ENCODE assay signal across 19 mouse cellular contexts in genomic region chr17:81698789-81699188, GRCm38 (mm10). TPM values are rescaled to one million over a fixed set of nuclear protein-coding genes. Genes with fewer than 3 reads are reported as not detected.
DNase-seq lines count a peak whose midpoint lies in the region; ATAC-seq and TF ChIP-seq lines count a peak whose summit lies in the region.
"Had no signal": no experiment of that assay in that cellular context is flagged by ENCODE, and none has a peak within 500 bp of the region (broad histone marks: within the 10 kb centered on the region; RNA-seq: fewer than 3 reads in every experiment).

No protein-coding gene starts in this region.

- 54% methylated on average over 10 of the region's 10 CpGs for WGBS in hindbrain, embryonic 12.5 days
- 54% methylated on average over 10 of the region's 10 CpGs for WGBS in hindbrain, embryonic 11.5 days
- 30% methylated on average over 10 of the region's 10 CpGs for WGBS in lung, embryonic 14.5 days

- no peak for TF ChIP-seq CTCF in lung, embryonic 14.5 days (IDR thresholded peaks at IDR 0.05; ENCODE audit: low read depth)
- no peak for TF ChIP-seq CTCF in E14TG2a.4 (conservative IDR thresholded peaks at IDR 0.05; ENCODE audit: low read length)

- no peak overlapping the region for H3K27ac ChIP-seq in hindbrain, embryonic 12.5 days
- H3K27ac ChIP-seq in hindbrain, embryonic 11.5 days (ENCODE audit: low read depth, low read length) = no peak overlapping the region
- no peak overlapping the region for H3K27ac ChIP-seq in lung, embryonic 14.5 days (ENCODE audit: low read depth)
- H3K27ac ChIP-seq: heart, embryonic 10.5 days; limb, embryonic 10.5 days; liver, embryonic 12.5 days; macrophage; midbrain, embryonic 13.5 days had no signal

- H3K4me3 ChIP-seq in hindbrain, embryonic 12.5 days = no peak overlapping the region
- no peak overlapping the region for H3K4me3 ChIP-seq in hindbrain, embryonic 11.5 days (ENCODE audit: low read depth, low read length)
- H3K4me3 ChIP-seq in lung, embryonic 14.5 days (ENCODE audit: low read depth, low read length) = no peak overlapping the region
- peak overlapping the region; percentile 46 for H3K4me3 ChIP-seq in E14TG2a.4 (replicated peaks; ENCODE audit: low read length)
- H3K4me3 ChIP-seq: heart, embryonic 10.5 days; limb, embryonic 10.5 days; liver, embryonic 12.5 days; midbrain, embryonic 13.5 days; myocyte had no signal

- H3K9me3 ChIP-seq in hindbrain, embryonic 12.5 days (replicated peaks) = no peaks in the 10 kb centered on the region
- H3K9me3 ChIP-seq in hindbrain, embryonic 11.5 days (ENCODE audit: control insufficient read depth, low read length) = no peaks in the 10 kb centered on the region
- H3K9me3 ChIP-seq in lung, embryonic 14.5 days (ENCODE audit: low read depth, low read length) = no peaks in the 10 kb centered on the region
- no peaks in the 10 kb centered on the region for H3K9me3 ChIP-seq in E14TG2a.4 (ENCODE audit: low read length)
- H3K9me3 ChIP-seq: heart, embryonic 10.5 days; limb, embryonic 10.5 days; liver, embryonic 12.5 days; midbrain, embryonic 13.5 days had no signal

- no peak overlapping the region for H3K4me2 ChIP-seq in hindbrain, embryonic 12.5 days (replicated peaks)
- H3K4me2 ChIP-seq in hindbrain, embryonic 11.5 days (replicated peaks; ENCODE audit: low read depth, low read length) = no peak overlapping the region
- H3K4me2 ChIP-seq in lung, embryonic 14.5 days = peak overlapping the region; percentile 24
- H3K4me2 ChIP-seq: liver, embryonic 12.5 days; midbrain, embryonic 13.5 days had no signal

- no peaks in the 10 kb centered on the region for H3K27me3 ChIP-seq in hindbrain, embryonic 12.5 days
- no peaks in the 10 kb centered on the region for H3K27me3 ChIP-seq in hindbrain, embryonic 11.5 days (ENCODE audit: control insufficient read depth, insufficient read depth, low read length)
- H3K27me3 ChIP-seq in lung, embryonic 14.5 days (ENCODE audit: insufficient read depth, low read length) = no peaks in the 10 kb centered on the region
- no peaks in the 10 kb centered on the region for H3K27me3 ChIP-seq in E14TG2a.4 (ENCODE audit: insufficient read depth, low read length)
- H3K27me3 ChIP-seq: liver, embryonic 12.5 days; midbrain, embryonic 13.5 days had no signal

- peak; percentile 46; the same call in 1 of the 2 replicates for ATAC-seq in hindbrain, embryonic 12.5 days (ENCODE audit: low FRiP score)
- no peak for ATAC-seq in hindbrain, embryonic 11.5 days (ENCODE audit: low FRiP score)
- peak; percentile 81; the same call in 1 of the 2 replicates for ATAC-seq in lung, embryonic 14.5 days (ENCODE audit: insufficient read depth)
- ATAC-seq: inflammation-experienced regulatory T-cells, adult 6 months; liver, embryonic 12.5 days; midbrain, embryonic 13.5 days had no signal

- no peaks in the 10 kb centered on the region for H3K36me3 ChIP-seq in hindbrain, embryonic 12.5 days
- H3K36me3 ChIP-seq in hindbrain, embryonic 11.5 days (ENCODE audit: control insufficient read depth, insufficient read depth, low read length) = no peaks in the 10 kb centered on the region
- H3K36me3 ChIP-seq in lung, embryonic 14.5 days (ENCODE audit: insufficient read depth) = no peaks in the 10 kb centered on the region
- H3K36me3 ChIP-seq in E14TG2a.4 (ENCODE audit: insufficient read depth, low read length) = no peaks in the 10 kb centered on the region
- H3K36me3 ChIP-seq: limb, embryonic 10.5 days; liver, embryonic 12.5 days; midbrain, embryonic 13.5 days had no signal

- H3K4me1 ChIP-seq in hindbrain, embryonic 12.5 days = 0 out of 2 replicates have a peak, but pooled peaks cover 3% of the 10 kb centered on the region
- no peaks in the 10 kb centered on the region for H3K4me1 ChIP-seq in hindbrain, embryonic 11.5 days (replicated peaks; ENCODE audit: control insufficient read depth, insufficient read depth, low read length)
- no peaks in the 10 kb centered on the region for H3K4me1 ChIP-seq in lung, embryonic 14.5 days (ENCODE audit: insufficient read depth)
- H3K4me1 ChIP-seq in E14TG2a.4 (replicated peaks; ENCODE audit: low read depth, low read length) = peaks cover 11% of the 10 kb centered on the region; the same call in 1 of the 2 replicates
- H3K4me1 ChIP-seq: heart, embryonic 10.5 days; liver, embryonic 12.5 days; midbrain, embryonic 13.5 days had no signal

- DNase-seq in cerebellum, adult 9-11 months = peak; percentile 2
- no peak for DNase-seq in cerebellum, postnatal 4 days (ENCODE audit: low spot score in 2 of 2)
- DNase-seq in hindbrain, embryonic 11.5 days (ENCODE audit: low spot score) = no peak
- DNase-seq in lung, embryonic 14.5 days = peak; percentile 75
- DNase-seq in lung, adult 18-20 months = no peak
- no peak for DNase-seq in urinary bladder, postnatal 14 days (ENCODE audit: low spot score)
- DNase-seq: cerebellum, postnatal 14 days; gastrocnemius, postnatal 10 days; right cerebral cortex, postnatal 25 days; thymus, adult 2 months had no signal

- H3K9ac ChIP-seq in hindbrain, embryonic 12.5 days = no peak overlapping the region
- H3K9ac ChIP-seq in hindbrain, embryonic 11.5 days (ENCODE audit: low read depth, low read length) = no peak overlapping the region
- no peak overlapping the region for H3K9ac ChIP-seq in lung, embryonic 14.5 days
- H3K9ac ChIP-seq: liver, embryonic 12.5 days; midbrain, embryonic 13.5 days had no signal

RNA-seq across cellular contexts. Expression of gene Slc8a1, which starts 39.4 kb away (rescaled TPM):
- polyA plus RNA-seq in hindbrain, embryonic 12.5 days (2016; fragmentation: Nextera tagmentation; extraction: Ambion mirVana) = 9.0 and 10.7 TPM in 2 replicates
- polyA plus RNA-seq in hindbrain, embryonic 11.5 days (2014; fragmentation: Nextera tagmentation; extraction: Ambion mirVana) = 5.9 and 13.1 TPM in 2 replicates
- 8.1 and 10.6 TPM in 2 replicates for polyA plus RNA-seq in lung, embryonic 14.5 days (2014; fragmentation: Nextera tagmentation; extraction: Ambion mirVana)

Comparison
In these comparisons a context has a peak if more than half of its experiments do, and no peak if none do; other contexts are left out.
1. DNase-seq: peak in cerebellum, adult 9-11 months (single experiment) and lung, embryonic 14.5 days (single experiment); none in cerebellum, postnatal 4 days (0 of 2), hindbrain, embryonic 11.5 days (single experiment), lung, adult 18-20 months (0 of 2) and urinary bladder, postnatal 14 days (single experiment).